Mouse (Mus musculus) cerebellum, adult 11-12 months (tissue): ENCODE measurements around the gene Sptbn4.

Source experiments
- DNase-seq: peaks from one replicate; pipeline ENCODE4 v3.0.0; 2022

Gene Sptbn4

DNA sequence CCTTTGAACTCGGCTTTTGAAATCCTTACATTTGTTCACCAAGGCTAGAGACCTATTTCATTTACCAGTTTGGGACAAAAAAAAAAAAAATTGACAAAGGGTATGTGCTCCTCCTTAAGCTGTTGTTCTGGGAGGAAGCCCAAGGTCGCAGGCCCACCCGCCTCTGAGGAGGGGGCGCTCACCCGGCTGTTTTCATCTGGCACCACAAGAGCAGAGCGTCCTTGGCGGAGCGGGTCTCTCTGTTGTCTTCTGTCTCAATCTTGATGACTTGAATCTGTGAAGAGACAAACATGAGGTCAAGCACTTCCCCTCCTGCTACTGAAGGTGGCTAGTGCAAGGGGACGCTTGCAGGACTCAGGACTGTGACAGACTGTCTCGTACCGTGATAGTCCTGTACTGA is 19.5 kb downstream of the Sptbn4 start:
- no peak for DNase-seq

DNA sequence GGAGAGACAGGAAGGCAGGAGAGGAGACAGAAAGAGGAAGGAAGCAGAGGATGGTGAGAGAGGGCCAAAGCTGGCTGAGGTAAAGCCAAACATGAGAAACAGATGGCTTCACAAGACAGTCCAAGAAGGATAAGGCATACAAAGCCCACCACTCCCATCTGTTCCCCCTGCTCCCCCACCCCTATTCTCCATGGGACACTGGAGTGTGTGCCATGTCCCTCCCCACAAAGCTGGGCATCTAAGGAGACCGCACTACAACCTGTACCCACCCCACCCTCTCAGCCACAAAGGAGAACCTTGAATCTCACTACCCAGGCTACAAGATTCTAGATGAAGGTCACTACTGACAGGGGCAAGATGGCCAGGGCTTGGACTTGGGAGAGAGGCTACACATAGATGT is 20.1 kb downstream of the Sptbn4 start:
- no peak for DNase-seq

DNA sequence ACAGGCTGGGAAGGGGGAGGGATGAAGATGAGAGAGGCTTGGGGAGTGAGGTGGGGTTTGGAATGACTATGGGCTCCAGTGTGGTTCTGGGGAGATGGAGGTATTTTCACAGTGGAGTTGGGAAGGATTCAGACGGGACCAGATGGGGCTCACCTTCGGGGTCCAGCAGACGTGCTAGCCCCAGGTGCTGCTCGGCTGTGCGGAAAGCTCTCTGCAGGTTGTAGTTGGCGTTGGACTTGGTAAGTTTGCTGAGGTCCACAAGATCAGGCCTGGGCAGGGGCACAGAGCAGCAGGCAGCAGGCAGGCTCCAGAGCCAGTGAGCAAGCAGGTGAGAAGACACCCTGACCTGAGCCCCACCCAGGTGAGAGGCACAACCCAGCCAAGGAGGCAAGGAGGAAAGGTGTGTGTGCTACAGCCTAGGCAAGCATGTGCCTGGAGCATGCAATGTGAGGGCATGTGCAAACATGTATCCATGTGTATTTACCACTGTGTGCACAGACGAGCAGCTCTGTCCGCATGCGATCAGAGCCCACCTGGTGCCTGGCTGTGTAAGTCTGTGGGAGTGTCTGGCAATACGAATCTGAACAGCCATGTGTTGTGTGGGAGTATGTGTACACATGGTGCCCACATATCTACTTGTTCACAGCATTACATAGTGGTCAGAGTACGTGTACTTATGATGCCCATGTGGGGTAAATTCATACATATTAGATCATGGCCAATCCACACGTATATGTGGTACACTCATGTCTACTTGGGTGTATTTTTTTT is 23.7 kb downstream of the Sptbn4 start:
- DNase-seq = no peak

DNA sequence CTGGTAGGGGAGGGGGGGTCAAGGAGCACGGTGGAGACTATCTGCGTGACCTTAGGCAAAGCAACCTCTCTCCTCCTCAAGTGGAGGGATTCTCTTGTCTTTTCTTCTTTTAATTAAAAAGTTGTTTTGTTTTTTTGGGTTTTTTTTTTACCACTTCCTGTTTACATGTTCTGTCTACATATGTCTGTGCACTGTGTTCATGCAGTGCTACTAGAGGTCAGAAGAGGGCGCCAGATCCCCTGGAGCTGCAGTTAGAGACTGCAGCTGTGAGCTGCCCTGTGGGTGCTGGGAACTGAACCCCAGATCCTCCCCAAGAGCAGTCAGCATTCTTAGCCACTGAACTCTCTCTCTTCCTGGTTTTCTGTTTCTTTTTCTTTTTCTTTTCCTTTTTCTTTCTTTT is 28.4 kb downstream of the Sptbn4 start:
- no peak for DNase-seq

DNA sequence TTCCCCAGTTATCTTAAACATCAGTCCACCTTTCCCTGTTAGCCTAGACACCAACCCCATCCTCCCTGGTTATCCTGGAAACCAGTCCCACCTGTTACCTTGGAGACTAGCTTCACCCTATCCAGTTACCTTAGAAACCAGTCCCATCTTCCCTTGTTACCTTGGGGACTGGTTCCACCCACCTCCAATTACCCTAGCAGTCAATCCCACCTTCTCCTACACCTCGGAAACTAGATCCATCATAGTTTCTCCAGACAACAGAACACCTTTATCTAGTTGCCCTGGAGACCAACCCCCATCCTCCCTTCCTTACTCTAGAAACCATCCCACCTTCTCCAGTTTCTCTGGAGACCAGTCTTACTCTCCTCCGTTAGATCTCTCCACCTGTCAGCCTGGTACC is 30.3 kb downstream of the Sptbn4 start:
- DNase-seq = no peak

DNA sequence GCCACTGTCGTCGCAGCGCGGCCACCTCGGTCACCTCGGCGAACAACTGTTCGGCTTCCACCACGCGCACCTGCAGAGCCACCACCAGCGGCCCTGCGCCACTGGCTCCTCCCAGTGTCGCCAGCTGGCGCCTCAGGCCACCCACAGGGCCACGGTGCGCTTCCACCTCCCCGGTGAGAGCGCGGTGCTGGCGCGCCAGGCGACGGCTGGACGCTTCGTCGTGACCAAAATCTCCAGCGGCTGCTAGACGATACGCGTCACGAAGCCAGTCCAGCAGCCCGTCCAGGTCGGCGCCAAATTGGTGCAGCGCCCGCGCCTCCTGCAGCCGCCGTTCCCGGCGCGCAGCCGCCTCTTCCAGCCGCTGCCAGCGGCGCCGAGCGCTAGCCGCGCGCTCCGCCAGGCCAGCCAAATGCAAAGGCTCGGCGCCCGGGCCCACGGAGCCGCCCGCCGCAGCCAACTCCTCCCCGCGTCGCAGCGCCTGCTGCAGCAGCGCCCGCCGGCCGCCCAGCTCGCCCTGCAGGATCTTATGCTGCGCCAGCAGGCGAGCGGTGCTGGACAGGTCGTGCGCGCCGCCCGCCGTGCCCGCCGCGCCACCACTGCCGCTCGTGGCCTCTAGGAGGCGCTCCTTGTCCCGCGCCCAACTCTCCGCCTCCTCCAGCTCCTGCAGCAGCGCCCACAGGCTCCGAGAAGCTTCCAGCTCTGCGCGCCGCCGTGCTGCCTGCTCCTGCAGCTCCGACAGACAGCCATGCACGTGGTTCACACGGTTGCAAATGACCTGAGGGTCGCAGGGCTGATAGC is 38.9 kb downstream of the Sptbn4 start:
- peak; percentile 90 for DNase-seq

DNA sequence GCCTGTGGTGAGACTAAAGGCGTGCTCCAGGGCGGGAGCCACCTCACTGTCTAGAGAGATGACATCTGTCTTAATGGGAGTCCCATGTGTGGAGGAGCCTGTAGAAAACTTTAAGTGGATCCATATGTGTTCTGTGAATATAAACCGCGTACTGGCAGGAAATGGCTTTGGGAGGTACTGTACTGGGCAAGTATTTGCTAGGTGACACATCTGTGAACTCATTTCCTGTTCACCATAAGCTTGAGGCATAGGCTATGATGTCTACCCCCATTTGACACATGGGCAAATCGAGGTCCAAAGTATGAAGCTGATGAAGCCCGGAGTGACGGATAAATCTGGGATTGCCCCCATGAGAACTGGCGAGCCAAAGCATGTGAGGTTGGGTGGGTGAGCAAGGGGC is 39.7 kb downstream of the Sptbn4 start:
- no peak for DNase-seq

DNA sequence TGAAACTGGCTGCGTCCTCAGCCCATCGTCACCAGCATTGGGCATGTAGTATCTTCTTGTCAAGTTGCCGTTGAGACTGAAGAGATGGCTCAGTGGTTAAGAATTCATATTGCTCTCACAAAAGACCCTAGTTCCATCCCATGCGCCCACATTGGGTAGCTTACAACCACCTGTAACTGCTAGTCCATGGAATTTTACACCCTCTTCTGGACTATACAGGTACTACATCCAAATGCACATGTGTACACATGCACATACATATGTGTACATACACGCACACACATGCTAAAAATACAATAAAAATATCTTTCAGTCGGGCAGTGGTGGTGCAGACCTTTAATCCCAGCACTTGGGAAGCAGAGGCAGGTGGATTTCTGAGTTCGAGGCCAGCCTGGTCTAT is 41.0 kb downstream of the Sptbn4 start:
- DNase-seq = no peak

DNA sequence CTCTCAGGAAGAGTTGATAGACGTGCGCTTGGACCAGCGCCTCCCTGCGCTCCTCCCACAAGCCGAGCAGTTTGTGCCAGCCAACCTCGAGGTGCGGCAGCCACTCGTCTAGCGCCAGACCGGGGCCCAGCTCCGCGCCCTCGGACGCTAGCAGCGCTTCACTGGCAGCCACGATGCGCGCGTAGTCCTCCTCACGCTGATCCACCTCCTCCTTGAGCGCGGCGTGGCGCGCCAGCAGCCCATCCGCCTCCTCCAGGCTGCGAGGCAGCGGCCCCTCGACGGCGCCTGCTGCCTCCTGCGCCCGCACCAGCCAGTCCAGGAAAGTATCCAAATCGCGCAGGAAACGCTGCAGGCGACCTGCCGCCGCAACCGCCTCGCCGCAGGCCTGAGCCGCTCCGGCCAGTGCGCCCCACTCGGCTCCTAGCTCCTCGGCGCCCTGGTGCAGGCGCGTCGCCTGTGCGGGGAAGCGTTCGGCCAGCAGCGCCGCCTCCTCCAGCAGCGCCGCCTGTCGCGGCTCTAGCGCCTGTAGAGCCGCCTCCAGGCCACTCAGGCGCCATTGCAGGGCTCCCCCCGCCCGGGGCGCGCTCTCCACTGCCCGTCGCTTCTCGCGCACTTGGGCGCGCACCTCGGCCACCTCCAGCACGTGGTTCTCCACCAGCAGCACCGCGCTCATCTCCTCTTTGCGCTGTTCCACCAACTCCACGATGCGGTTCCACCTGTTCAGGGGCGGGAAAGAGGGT is 43.1 kb downstream of the Sptbn4 start:
- DNase-seq = no peak

DNA sequence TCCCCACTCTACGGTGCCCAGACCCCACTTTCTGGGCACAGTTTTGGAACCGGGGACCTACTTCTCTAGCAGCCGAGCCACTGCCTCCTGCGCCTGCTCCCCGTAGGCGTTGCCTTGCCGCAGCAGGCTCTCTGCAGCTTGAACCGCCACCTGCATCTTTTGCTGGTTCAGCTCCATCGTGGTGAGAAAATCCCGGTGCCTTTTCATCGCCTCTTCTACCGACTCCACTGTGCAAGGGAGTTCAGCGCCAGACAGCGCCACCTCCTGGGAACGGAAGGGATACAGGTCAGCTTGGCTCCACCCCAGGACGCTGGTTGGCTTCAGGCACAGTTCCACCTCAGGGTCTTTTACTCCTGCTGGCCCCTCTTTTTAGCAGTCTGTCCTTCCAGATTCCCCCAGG is 44.8 kb downstream of the Sptbn4 start:
- peak; percentile 81 for DNase-seq

DNA sequence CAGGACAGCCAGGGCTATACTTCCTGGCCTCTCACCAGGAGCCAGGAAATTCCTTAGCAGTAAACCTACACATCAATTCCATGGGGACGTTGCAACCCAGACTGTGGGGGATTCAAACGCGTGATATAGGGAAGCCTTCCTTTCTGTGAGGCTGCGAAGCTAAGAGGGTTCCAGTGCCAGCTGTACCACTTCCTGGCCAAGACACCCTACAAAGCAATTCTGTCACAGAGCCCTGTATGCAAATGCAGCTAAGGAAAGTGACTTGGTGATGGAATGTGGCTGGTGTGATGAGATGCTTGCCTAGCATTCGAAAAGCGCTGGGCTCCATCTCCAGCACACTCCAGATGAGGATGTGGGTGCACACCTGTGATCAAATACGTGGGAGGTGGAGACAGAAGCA is 46.9 kb downstream of the Sptbn4 start:
- no peak for DNase-seq

DNA sequence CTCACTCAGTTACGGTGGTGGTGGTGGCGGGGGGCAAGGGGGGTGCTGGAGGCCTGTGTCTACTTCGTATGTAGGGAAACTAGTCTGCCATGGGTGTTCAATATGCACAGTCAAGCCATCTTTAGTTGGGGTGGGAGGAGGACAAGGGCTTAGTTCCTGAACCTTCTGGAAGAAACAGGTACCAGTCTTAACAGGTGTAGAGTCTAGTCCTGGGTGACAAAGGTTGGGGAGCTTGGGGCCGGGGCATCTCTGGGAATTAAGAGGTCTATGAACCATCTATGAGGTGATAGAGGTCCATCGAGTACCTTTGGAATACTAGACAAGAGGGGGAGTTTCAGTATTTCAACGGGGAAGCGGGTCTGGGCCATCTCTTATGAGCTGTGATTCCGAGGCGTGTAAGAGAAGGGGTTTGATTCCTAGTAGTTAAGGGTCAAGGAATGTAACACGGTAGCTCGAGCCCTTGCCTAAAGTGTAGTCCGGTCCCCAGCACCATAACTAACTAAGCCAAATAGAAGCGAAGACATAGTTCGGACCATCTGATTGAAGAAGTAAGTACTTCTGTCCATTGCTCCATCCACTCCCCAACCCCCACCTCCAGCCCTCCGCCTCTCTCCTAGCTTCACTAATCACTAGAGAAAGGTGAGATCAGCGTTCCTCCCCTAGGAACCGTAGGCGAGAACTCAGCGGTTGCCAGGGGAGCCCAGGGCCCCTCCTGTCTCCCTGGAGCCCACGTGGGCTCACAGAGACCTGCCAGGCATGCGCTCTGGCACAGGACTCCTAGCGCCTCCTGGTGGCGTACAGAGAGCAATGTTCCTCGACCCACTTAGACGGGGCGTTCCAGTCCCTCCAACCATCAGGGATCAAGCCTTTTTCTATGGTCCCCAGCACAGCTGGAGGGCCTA is 50.2 kb downstream of the Sptbn4 start:
- peak; percentile 75 for DNase-seq

DNA sequence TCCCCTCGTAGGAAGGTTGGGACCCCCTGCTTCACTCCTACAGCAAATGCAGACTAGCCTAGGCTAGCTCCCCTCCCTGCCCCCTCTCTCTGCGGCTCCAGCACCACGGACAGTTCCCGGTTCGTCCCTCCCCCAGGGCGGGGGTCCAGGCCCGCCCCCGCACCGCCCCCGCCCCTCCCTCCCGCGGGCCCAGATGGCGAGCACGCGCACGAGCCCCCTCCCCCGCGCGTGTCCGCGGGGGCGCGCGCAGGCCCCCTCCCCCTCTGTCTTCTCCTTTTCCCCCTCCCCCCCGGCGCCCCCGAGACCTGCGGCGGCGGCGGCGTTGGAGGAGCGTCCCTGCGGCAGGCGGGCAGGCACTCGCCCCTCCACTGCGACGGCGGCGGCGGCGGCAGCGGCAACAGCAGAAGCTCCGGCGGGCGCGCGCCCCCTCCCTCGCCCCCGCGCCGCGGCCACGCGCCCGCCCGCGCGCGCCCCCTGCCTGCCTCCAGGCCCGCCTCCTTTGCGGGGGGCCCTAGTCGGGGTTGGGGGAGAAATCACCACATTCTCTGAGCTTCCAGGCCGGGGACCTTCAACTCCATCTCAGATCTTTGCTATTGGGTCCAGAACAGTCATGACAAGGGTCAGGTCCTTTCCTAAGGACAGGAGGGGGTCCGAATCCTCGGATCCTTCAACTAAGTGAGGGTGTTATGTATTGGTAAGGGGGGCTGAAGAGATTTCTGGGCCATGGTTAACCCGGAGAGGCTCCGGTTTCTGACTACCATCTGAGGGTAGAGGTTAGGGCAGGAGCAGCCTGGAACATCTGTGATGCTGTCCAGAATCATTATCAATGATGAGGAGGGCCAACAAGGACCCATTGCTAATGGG is 51.1 kb downstream of the Sptbn4 start:
- DNase-seq = peak; percentile 78

DNA sequence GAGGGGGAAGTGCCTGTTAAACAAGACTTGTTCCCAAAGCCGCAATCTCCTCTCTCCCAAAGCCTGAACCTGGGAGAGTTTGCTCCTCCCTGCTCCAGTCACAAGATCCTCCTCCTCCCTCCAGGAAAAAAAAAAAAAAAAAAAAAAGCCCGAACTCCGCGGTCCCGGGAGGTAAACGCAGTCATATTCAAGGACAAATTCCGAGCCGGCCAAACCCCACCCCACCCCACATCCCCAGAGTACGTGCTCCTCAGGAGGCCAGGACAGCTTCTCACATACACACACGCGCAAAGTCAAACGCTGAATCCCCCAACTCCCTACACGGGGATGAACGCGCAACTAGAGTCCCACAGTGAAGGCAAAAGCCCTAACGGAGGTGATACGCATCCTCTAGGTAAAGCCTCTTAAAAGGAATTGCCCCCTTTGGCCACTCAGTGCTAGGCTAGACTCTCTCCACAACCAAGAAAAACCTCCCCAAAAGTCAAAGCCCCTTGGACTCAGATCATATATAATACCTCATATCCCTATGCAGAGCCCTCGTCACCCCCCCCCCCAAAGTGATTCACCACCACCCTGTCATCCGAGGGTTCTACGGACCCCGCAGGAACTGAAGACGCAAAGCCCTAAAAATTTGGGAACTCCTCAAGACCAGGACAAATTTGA is 51.8 kb downstream of the Sptbn4 start:
- DNase-seq = peak; percentile 58

DNA sequence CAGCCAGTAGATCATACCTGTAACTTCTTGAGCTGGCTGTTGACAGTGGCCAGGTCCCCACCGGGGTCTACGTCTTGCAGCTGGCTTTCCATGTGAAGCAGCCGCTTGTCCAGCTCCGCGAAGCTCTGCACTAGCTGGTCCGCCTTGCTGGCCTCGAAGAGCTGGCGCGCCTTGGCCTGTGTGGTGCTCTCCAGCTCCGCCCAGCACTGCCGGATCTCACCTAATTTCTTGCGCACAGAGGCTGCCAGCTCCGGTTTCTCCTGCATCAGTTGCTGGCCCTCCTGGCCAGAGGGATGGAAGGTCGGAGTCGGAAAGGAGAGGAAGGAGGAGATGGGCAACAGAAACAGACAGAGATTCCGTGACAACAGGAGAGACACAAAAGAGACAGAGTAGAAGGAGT is 56.1 kb downstream of the Sptbn4 start:
- no peak for DNase-seq

DNA sequence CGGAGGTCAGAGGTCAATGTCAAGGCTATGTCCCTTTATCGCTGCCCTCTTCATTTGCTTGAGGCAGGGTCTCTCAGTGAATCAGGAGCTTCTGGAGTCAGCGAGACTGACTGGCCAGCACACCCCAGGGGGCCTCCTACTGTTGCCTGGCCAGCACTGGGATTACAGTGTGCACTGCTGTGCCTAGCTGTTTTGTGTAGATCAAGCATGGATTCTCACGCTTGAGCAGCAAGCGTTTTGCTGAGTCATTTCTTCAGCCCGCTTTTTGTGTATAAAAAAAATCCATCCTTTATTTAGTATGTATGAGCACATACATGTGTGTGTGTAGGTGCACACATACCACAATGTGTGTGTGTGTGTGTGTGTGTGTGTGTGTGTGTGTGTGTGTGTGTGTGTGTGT is 58.3 kb downstream of the Sptbn4 start:
- DNase-seq = peak; percentile 22

DNA sequence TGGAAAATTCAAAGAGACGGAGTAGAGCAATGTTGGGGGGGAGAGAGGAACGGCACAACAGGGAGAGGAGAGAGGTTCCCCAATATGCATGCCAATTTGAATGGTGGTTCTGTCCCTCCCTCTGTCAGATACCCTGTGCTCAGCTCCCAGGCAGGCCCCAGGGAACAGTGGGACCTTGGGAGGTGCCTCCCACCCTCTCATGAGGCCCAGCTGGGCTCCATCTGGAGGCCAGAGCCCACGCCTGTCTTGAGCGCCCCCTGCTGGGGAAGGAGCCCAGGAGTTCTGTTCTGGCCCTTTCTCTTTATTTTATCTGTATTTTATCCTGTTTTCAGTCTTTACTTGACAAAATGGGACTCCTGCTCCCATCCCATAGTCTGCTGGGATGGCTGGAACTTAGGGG is 62.8 kb downstream of the Sptbn4 start:
- DNase-seq = no peak

DNA sequence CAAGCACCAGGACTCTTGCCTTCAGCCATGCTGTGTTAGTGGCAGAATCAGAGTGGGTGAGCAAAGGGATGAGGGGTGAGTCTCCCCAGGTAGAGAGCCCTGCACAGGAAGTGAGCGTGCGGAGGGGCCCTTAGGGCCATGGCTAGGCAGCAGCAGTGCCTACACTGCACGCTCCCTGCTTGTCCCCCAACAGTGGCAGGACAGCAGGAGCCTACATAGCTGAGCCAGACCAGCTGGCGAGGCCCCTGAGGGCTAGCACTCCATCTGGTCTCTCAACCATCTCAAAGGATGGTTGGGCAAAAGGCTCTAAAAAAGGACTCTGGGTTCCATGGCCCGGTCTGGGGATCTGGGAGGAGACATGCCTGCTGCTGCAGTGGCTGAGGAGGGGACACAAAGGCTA is 63.4 kb downstream of the Sptbn4 start:
- peak; percentile 83 for DNase-seq

DNA sequence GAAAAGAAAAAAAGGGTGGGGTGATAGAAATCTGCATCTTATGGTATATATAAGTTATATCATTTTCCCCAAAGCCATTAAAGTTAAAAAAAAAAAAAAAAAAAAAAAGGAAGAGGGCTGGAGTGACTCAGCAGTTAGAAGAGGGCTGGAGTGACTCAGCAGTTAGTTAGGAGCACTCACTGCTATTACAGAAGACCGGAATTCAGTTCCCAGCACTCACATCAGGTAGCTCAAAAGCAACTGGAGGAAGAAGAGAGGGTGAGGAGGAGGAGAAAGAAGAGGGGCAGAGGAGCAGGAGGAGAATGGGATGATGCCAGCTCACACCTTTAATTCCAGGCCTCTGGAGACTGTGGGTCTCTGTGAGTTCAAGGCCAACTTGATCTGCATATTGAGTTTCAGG is 64.3 kb downstream of the Sptbn4 start:
- DNase-seq = no peak

DNA sequence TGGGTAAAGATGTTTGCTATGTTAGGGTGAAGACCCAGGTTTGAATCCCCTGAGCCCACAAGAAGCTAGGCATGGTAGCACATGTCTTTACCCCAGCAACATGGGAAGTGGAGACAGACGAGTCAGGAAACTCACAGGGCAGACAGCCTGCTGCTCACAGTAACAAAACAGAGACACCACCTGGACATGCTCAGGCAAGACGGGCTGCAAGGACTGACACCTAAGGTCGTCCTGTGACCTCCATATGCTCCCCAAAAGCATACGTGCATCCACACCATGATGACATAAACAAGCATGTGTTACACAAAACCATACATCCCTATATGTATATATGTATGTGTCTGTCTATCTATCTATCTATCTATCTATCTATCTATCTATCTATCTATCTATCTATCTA is 65.9 kb downstream of the Sptbn4 start:
- no peak for DNase-seq

DNA sequence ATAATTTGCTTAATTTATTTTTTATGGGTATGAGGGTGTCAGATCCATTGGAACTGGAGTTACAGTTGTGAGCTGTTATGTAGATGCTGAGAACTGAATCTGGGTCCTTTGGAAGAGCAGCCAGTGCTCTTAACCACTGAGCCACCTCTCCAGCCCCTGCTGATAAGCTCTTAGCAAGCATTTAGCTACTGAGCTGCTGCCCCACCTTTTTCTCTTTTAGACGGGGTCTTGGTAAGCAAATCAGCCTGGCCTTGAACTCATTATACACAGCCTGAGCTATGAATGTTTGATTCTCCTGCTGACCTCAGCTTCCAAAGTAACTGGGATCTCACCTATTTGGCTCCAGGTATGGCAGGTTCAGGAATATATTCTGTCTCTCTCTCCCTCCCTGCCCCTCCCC is 66.5 kb downstream of the Sptbn4 start:
- no peak for DNase-seq
